Mouse (Mus musculus): ENCODE data around the gene Fxyd2.

DNA sequence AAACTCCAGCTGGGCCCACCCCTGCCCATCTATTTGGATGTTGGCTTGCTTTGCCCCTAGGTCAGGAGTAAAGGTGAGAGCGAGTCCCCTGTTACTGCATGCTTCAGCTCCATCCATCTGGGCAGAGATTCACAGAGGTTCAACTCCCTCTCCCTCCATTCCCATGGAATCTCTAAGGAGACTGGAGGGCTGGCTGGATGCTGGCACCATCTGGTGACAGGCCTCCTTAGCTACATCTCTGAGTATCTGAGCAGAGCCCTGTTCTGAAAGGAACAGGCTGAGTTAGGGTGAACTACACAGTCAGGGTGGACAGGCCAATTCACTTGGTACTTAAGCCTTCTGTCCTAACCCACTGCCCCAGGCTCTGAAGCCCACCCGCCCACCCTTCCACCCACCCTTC is 11.1 kb downstream of the Fxyd2 start:
- TF ChIP-seq EP300 (IDR thresholded peaks at IDR 0.05; ENCODE audit: low read depth): no peak
- TF ChIP-seq CTCF (IDR thresholded peaks at IDR 0.05; ENCODE audit: low read depth): no peak
